Mouse (Mus musculus) kidney, adult 2 months (tissue): ENCODE results near the gene Abcb11.

Experiments used
- CTCF ChIP-seq: fragments of 200-500 bp; conservative IDR thresholded peaks from 2 replicates; pipeline ENCODE4 v1.5.1; 2011; ENCODE audit warnings: low read depth, mild to moderate bottlenecking, control low read depth, low read length, moderate library complexity, mixed read lengths; ENCODE audit not compliant: insufficient read depth, insufficient read length
- POLR2A ChIP-seq: fragments of 200-500 bp; IDR thresholded peaks from one replicate; pipeline ENCODE4 v1.6.1; 2011; ENCODE audit warnings: low read depth, low read length, control low read depth

DNA sequence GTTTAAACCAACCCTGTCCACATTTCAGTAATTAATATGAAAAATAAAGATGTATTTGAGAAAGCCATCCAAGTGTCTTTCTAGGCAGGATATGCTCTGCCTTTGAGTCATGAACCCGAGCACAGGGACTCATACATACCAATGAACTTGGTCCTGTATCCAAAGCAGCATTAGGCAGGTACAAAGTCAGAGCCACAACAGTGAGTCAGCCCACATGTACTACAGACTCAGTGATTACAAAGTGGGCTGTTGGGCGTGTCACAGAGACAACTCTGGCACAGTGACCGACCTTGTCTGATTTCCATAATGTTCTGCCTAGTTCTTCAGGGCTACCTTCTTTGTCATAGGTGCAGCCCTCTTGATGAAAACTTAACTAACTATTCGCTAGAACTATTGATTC, 19.4 kb downstream of the Abcb11 start:
- no peak for TF ChIP-seq POLR2A
- no peak for TF ChIP-seq CTCF
